Mouse (Mus musculus) ovary, postnatal 14 days (tissue): Measurements from ENCODE around the gene Slc2a1.
A peak's percentile ranks its signal among the peaks of the same experiment; 100 is the strongest.

Source experiments
- DNase-seq: peaks from one replicate; pipeline ENCODE4 v3.0.0; 2022; ENCODE audit warnings: low spot score

Slc2a1 gene

GRCm38 (mm10) chr4:119098216-119099210 lies 10.0 kb upstream of the Slc2a1 start:
- DNase-seq = no peak

DNA sequence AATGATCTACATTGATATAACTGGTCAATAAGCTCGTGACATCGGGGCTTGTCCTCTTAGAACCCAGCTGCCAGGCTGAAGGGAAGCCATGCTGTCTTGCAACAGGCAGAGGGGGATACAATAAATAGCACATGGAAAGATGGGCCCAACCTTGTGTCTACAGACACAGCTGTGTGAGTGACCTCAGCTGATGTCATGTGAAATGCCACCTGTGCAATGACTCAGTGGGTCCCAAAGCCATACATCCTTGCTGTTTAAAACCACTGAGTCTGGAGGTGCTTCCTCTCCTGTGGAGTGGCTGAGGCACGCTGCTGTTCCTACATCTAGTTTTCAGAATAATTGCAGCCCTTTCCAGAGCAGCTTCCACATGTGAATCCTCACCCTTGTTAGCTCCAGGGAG lies 7.1 kb upstream of the Slc2a1 start:
- no peak for DNase-seq

- DNase-seq = no peak
Measured at GRCm38 (mm10) chr4:119102350-119103126, 6.0 kb upstream of the Slc2a1 start.

GRCm38 (mm10) chr4:119104847-119105246 lies 3.7 kb upstream of the Slc2a1 start:
- no peak for DNase-seq

DNA sequence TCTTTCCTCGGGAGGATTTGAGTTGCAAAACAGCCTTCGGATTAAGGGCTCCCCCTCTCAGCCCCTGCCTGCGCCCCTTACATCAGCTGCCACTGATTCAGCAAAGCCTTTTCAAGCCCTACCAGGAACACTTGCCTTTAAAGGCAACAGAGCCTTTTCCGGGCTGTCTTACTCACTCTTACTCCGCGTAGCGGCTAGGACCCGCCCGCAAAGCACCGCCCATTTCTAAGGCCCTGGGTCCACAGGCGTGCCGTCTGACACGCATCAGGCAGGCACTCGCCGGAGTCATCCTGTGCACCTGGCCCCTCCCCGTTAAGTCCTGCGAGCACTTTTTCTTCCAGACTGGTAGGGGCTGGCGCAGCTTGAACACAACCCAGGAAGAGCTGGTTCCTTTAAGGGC lies 2.8 kb upstream of the Slc2a1 start:
- peak; percentile 29 for DNase-seq

- no peak for DNase-seq
Measured at GRCm38 (mm10) chr4:119107867-119108266, 644 bp upstream of the Slc2a1 start.

DNA sequence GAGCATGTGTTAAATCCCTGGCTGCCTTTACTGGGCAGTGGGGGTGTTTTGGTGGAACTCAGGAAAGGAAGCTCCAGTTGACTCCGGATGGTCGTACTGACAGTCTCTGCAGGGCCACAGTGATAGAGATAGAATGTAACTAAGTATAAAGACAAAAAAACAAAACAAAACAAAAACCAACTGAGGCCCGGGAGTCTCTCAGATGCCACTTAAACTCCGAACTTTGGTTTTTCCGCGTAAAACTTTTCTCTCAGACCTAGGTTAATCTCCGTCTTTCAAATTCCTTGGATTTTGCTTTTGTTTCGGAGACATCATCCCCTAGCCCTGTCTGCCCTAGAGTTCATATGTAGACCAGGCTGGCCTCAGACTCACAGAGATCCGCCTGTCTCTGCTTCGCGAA lies 1.1 kb downstream of the Slc2a1 start:
- DNase-seq = no peak

DNA sequence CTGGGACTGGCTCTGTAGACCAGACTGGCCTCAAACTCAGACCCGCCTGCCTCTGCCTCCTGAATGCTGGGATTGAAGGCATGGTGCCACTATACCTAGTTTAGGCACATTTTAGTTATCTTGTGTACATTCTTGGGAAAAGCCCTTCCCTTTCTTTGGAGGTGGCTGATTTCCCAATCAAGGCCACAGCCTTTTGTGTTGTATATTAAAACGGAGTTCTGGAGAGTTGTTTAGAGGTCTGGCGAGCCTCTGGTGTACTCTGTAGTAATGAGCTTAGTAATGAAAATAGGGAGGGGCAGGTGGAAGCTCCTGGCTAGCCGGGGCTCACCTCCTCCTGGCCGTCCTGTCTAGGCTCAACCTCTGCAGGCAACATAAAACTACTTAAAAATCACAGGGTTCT lies 2.0 kb downstream of the Slc2a1 start:
- DNase-seq = no peak

- no peak for DNase-seq
Measured at GRCm38 (mm10) chr4:119111410-119111809, 2.9 kb downstream of the Slc2a1 start.

- DNase-seq = no peak
Measured at GRCm38 (mm10) chr4:119112256-119112885, 3.9 kb downstream of the Slc2a1 start.

DNA sequence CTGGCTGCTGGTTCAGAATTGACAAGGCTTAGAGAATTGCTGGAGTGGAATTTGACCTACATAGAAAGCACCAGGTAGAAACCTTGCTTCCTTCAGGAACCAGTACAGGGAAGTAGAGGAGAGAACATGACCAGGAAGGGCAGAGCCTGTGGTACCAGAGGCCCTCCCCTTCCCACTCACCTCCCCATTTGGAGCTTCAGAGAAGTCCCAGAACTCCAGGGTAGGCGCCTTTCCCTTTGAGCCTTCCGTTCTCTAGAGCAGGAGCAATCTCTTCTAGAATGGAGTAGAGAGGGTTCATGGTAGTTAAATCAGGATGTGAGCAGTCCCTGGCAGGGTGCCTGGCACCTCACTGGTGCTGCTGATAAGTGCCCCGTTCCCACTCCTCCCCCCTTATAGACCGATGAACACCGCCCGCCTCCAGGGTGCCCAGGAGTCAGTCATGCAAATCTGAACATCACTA lies 7.1 kb downstream of the Slc2a1 start:
- DNase-seq = no peak

- DNase-seq = no peak
Measured at GRCm38 (mm10) chr4:119116336-119116735, 7.8 kb downstream of the Slc2a1 start.

GRCm38 (mm10) chr4:119117571-119117970 lies 9.1 kb downstream of the Slc2a1 start:
- no peak for DNase-seq

DNA sequence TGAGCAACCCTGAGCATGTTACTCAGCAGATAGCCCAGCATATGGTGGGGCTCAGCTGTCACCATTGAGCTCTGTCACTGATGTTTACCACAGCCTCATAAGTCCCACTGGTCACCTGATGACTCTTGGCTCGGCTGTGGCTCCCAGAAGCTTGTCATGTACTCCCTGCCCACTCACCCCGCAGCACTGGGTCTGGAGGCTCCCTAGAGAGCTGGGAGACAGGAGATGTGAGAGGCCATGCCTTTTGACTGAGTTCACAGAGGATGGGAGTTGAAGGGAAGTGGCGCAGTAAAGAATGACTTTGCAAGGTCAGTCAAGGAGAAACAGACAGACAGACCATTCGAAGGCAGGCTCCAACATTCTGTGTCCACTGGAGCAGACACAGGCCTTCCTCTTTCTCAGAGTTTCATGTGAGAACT lies 10.2 kb downstream of the Slc2a1 start:
- DNase-seq = no peak

GRCm38 (mm10) chr4:119119354-119119753 lies 10.8 kb downstream of the Slc2a1 start:
- DNase-seq = no peak

- no peak for DNase-seq
Measured at GRCm38 (mm10) chr4:119120095-119120494, 11.6 kb downstream of the Slc2a1 start.

- peak; percentile 58 for DNase-seq
Measured at GRCm38 (mm10) chr4:119121249-119121648, 12.7 kb downstream of the Slc2a1 start.

DNA sequence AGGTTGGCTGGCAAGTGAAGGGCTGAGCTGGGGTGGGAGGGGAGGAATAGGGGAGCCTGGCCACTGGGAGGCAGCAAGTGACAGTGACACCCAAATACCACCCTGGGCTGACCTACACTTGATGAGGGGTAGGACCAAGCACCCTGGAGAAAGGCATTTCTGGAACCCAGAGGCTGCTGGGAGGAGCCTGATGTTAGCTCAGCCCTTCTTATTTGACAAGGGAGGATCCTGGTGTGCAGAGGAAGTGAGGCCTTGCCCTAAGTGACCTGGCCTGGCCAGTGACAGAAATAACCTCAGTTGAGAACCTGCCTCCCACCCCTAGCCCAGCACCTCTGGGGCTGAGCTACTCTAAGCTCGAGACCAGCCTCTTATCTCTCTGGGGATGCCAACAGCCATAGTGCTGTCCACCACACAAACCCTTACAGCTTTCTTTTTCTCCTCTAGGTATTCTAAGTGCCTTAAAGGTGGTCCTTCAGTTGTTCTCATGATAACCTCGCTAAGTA lies 16.3 kb downstream of the Slc2a1 start:
- no peak for DNase-seq

- no peak for DNase-seq
Measured at GRCm38 (mm10) chr4:119125577-119126270, 17.2 kb downstream of the Slc2a1 start.

DNA sequence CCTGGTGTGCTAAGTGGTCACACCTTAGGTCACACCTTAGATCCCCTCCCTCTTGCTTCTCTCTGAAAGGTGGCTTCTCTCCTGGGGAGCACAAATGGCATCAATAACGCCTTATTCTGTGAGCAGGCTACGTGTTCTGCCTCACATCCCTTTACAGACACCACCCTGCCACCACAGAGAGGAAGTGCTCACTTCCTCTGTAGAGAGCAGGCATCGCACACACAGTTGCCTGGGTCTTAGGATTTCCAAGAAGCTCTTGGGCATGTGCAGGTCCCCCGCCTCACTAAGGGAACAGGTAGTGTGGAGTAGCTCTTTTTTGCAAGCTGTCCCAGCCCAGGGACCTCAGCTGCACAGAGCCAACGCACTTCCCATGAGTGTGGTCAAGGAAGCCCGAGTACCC lies 18.7 kb downstream of the Slc2a1 start:
- no peak for DNase-seq

DNA sequence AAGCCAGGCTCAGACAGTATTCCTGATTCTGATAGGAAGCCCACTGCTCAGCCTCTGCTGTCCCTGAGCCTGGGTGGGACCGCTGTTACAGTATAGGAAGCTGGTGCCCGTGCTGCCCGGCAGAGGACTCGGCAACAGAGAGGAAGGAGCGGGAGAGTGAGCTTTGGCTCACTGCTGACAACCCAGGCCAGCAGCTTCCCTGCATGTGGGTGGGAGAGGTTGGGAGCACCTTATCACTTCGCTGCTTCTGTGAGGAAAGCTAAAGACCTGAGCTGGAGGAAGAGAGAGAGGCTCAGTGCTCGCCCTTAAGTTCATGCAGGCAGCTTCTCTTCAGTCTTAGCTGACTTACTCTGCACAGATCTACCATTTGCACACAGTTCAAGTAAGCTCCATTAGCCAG lies 20.0 kb downstream of the Slc2a1 start:
- no peak for DNase-seq

GRCm38 (mm10) chr4:119129096-119129495 lies 20.6 kb downstream of the Slc2a1 start:
- DNase-seq = no peak
